27 mouse cellular contexts compared by ENCODE assay signal in genomic region chr15:91240683-91241335, GRCm38 (mm10). TPM values are rescaled to one million over a fixed set of nuclear protein-coding genes. Genes with fewer than 3 reads are reported as not detected.
"Had no signal": no experiment of that assay in that cellular context is flagged by ENCODE, and none has a peak within 500 bp of the region (broad histone marks: within the 10 kb centered on the region; RNA-seq: fewer than 3 reads in every experiment).

No protein-coding gene starts in this region.

- ATAC-seq: midbrain, embryonic 16.5 days had no signal

- H3K9me3 ChIP-seq: midbrain, embryonic 10.5 days; midbrain, embryonic 12.5 days; neural tube, embryonic 13.5 days; neural tube, embryonic 15.5 days had no signal

- H3K27ac ChIP-seq: midbrain, embryonic 10.5 days; midbrain, embryonic 12.5 days; neural tube, embryonic 13.5 days; neural tube, embryonic 15.5 days had no signal

- DNase-seq: lung, adult 18-20 months; lung, embryonic 14.5 days; lung, postnatal 10 days; lung, postnatal 4 days; midbrain, embryonic 14.5 days; retina, postnatal 1 day; right cerebral cortex, adult 18-20 months; right cerebral cortex, postnatal 25 days; right cerebral cortex, postnatal 4 days; spleen, adult 18-20 months; thymus, adult 18-20 months; thymus, postnatal 25 days; thymus, postnatal 4 days had no signal

- H3K4me2 ChIP-seq: lung, embryonic 14.5 days; midbrain, embryonic 12.5 days; neural tube, embryonic 13.5 days; neural tube, embryonic 15.5 days had no signal

- H3K4me3 ChIP-seq: midbrain, embryonic 10.5 days; midbrain, embryonic 12.5 days; myocyte; neural tube, embryonic 13.5 days; neural tube, embryonic 15.5 days had no signal

- H3K9ac ChIP-seq: lung, embryonic 14.5 days; midbrain, embryonic 12.5 days; neural tube, embryonic 13.5 days; neural tube, embryonic 15.5 days had no signal

- H3K27me3 ChIP-seq: midbrain, embryonic 12.5 days; neural tube, embryonic 13.5 days; neural tube, embryonic 15.5 days had no signal

- H3K4me1 ChIP-seq: midbrain, embryonic 10.5 days; midbrain, embryonic 12.5 days; neural tube, embryonic 13.5 days; neural tube, embryonic 15.5 days had no signal

- H3K36me3 ChIP-seq: midbrain, embryonic 10.5 days; midbrain, embryonic 12.5 days; neural tube, embryonic 13.5 days; neural tube, embryonic 15.5 days had no signal

RNA-seq across cellular contexts. Expression of gene CN725425, which starts 41.5 kb away (rescaled TPM):
- total RNA-seq: megakaryocyte, adult 5-6 weeks; megakaryocyte-erythroid progenitor cell, adult 5-6 weeks had no signal
- polyA plus RNA-seq: lung, embryonic 14.5 days; lung, embryonic 16.5 days; midbrain, embryonic 10.5 days; midbrain, embryonic 12.5 days; midbrain, embryonic 16.5 days; myocyte; neural tube, embryonic 11.5 days; neural tube, embryonic 13.5 days; neural tube, embryonic 15.5 days; small intestine, adult 2 months; stomach, embryonic 14.5 days; stomach, embryonic 16.5 days; urinary bladder, adult 2 months had no signal
